Mouse (Mus musculus) neural tube, embryonic 14.5 days (tissue): ENCODE data around the gene Tmeff2. TPM values are rescaled to one million over a fixed set of nuclear protein-coding genes. Genes with fewer than 3 reads are reported as not detected.
A peak's percentile ranks its signal among the peaks of the same experiment; 100 is the strongest.

ENCODE experiments used
- ATAC-seq: fragments of 200-750 bp; cut with Nextera tagmentation; 2 replicates; pipeline ENCODE4 v1.8.0; 2017; ENCODE audit warnings: low read depth, mild to moderate bottlenecking, moderate TSS enrichment, moderate library complexity
- H3K27ac ChIP-seq: fragments of 300-500 bp; sonication (generic); 2 replicates; pipeline ENCODE4 v1.5.1; 2014; ENCODE audit warnings: low read depth, mild to moderate bottlenecking, control low read depth, low read length, moderate library complexity, mixed read lengths
- H3K27me3 ChIP-seq: fragments of 300-500 bp; sonication (generic); 2 replicates; pipeline ENCODE4 v1.6.1; 2014; ENCODE audit warnings: low read length; ENCODE audit not compliant: control insufficient read depth, insufficient read depth
- H3K36me3 ChIP-seq: fragments of 300-500 bp; sonication (generic); 2 replicates; pipeline ENCODE4 v1.6.1; 2014; ENCODE audit warnings: low read length, mixed read lengths; ENCODE audit not compliant: control insufficient read depth, insufficient read depth
- H3K4me1 ChIP-seq: fragments of 300-500 bp; sonication (generic); 2 replicates; pipeline ENCODE4 v1.6.1; 2014; ENCODE audit warnings: low read length; ENCODE audit not compliant: control insufficient read depth, insufficient read depth
- H3K4me2 ChIP-seq: fragments of 300-500 bp; sonication (generic); 2 replicates; pipeline ENCODE4 v1.6.1; 2014; ENCODE audit warnings: mild to moderate bottlenecking, low read depth, low read length, control low read depth
- H3K4me3 ChIP-seq: fragments of 300-500 bp; sonication (generic); 2 replicates; pipeline ENCODE4 v1.5.1; 2014; ENCODE audit warnings: low read depth, low read length, control low read depth, mixed read lengths
- H3K9ac ChIP-seq: fragments of 300-500 bp; sonication (generic); replicated peaks from 2 replicates; pipeline ENCODE4 v1.6.1; 2014; ENCODE audit warnings: low read depth, mild to moderate bottlenecking, control low read depth, low read length, mixed read lengths
- H3K9me3 ChIP-seq: fragments of 300-500 bp; sonication (generic); 2 replicates; pipeline ENCODE4 v1.6.1; 2016; ENCODE audit warnings: low read length; ENCODE audit not compliant: control insufficient read depth
- WGBS: fragments of 180-500 bp; shearing (Covaris S2); extraction: QIAGEN DNeasy Blood & Tissue Kit; methylation state at CpG from one replicate; pipeline ENCODE4 v1.1.7; 2014; 5-methylcytosine and 5-hydroxymethylcytosine counted together
- polyA plus RNA-seq: library from polyadenylated mRNA; unstranded; fragments of >200 nt; fragmentation: Nextera tagmentation; extraction: Ambion mirVana; gene quantifications from 2 replicates; pipeline ENCODE4 v1.2.1, GENCODE M21; 2014

Gene Tmeff2
- polyA plus RNA-seq, 1 experiment from 2014 or later: 95.9 TPM

GRCm38 (mm10) chr1:51040249-51040648 is 139.8 kb downstream of the Tmeff2 start:
- 52% methylated on average over 5 of the region's 5 CpGs for WGBS
- H3K27me3 ChIP-seq: no peaks in the 10 kb centered on the region
- H3K9me3 ChIP-seq: no peaks in the 10 kb centered on the region
- no peaks in the 10 kb centered on the region for H3K4me1 ChIP-seq
- H3K4me3 ChIP-seq: no peak overlapping the region
- no peak overlapping the region for H3K9ac ChIP-seq
- H3K4me2 ChIP-seq: no peak overlapping the region
- H3K36me3 ChIP-seq: no peaks in the 10 kb centered on the region
- no peak for ATAC-seq
- no peak overlapping the region for H3K27ac ChIP-seq

- H3K27ac ChIP-seq: no peak overlapping the region
- 79% methylated on average over 7 of the region's 7 CpGs for WGBS
- no peak for ATAC-seq
Measured at GRCm38 (mm10) chr1:51044810-51045209, 144.4 kb downstream of the Tmeff2 start.

GRCm38 (mm10) chr1:51064549-51064948 is 164.1 kb downstream of the Tmeff2 start:
- Histone ChIP-seq H3K4me1 (no peaks in the 10 kb centered on the region), H3K9ac (no peak overlapping the region), H3K4me2 (no peak overlapping the region), H3K36me3 (no peaks in the 10 kb centered on the region), H3K4me3 (no peak overlapping the region), H3K27ac (no peak overlapping the region), H3K9me3 (no peaks in the 10 kb centered on the region), H3K27me3 (no peaks in the 10 kb centered on the region)
- ATAC-seq: no peak

More at GRCm38 (mm10) chr1:51044810-51045209, 144.4 kb downstream of the Tmeff2 start:
- no peak overlapping the region for H3K9ac ChIP-seq
- H3K4me1 ChIP-seq: no peaks in the 10 kb centered on the region
- no peak overlapping the region for H3K4me2 ChIP-seq
- H3K9me3 ChIP-seq: no peaks in the 10 kb centered on the region
- no peaks in the 10 kb centered on the region for H3K36me3 ChIP-seq
- no peaks in the 10 kb centered on the region for H3K27me3 ChIP-seq
- H3K4me3 ChIP-seq: no peak overlapping the region

GRCm38 (mm10) chr1:51065652-51066051 is 165.2 kb downstream of the Tmeff2 start:
- Histone ChIP-seq H3K27ac (no peak overlapping the region), H3K4me3 (no peak overlapping the region), H3K9me3 (no peaks in the 10 kb centered on the region), H3K9ac (no peak overlapping the region), H3K4me1 (no peaks in the 10 kb centered on the region), H3K27me3 (no peaks in the 10 kb centered on the region), H3K36me3 (no peaks in the 10 kb centered on the region), H3K4me2 (no peak overlapping the region)
- WGBS: 90% methylated on average over 2 of the region's 2 CpGs
- ATAC-seq: no peak

GRCm38 (mm10) chr1:51068814-51069213 is 168.4 kb downstream of the Tmeff2 start:
- no peak for ATAC-seq
- Histone ChIP-seq H3K9me3 (no peaks in the 10 kb centered on the region), H3K9ac (no peak overlapping the region), H3K36me3 (no peaks in the 10 kb centered on the region), H3K4me3 (no peak overlapping the region), H3K27me3 (no peaks in the 10 kb centered on the region), H3K4me2 (no peak overlapping the region), H3K27ac (0 out of 2 replicates have a peak overlapping the region, but pooled peaks have one; percentile 30), H3K4me1 (no peaks in the 10 kb centered on the region)
- WGBS: 90% methylated on average over 3 of the region's 3 CpGs

GRCm38 (mm10) chr1:51069288-51069687 is 168.8 kb downstream of the Tmeff2 start:
- Histone ChIP-seq H3K4me2 (no peak overlapping the region), H3K9me3 (no peaks in the 10 kb centered on the region), H3K4me3 (no peak overlapping the region), H3K36me3 (no peaks in the 10 kb centered on the region), H3K27me3 (no peaks in the 10 kb centered on the region), H3K27ac (no peak overlapping the region), H3K9ac (no peak overlapping the region), H3K4me1 (no peaks in the 10 kb centered on the region)
- ATAC-seq: peak; percentile 78; the same call in 1 of the 2 replicates
- WGBS: 77% methylated on average over 2 of the region's 2 CpGs

- Histone ChIP-seq H3K27me3 (no peaks in the 10 kb centered on the region), H3K9me3 (no peaks in the 10 kb centered on the region), H3K4me1 (peaks cover 4% of the 10 kb centered on the region; the same call in 1 of the 2 replicates), H3K4me2 (no peak overlapping the region), H3K27ac (no peak overlapping the region), H3K4me3 (no peak overlapping the region), H3K9ac (no peak overlapping the region), H3K36me3 (no peaks in the 10 kb centered on the region)
- ATAC-seq: no peak
- WGBS: 75% methylated on average over 3 of the region's 3 CpGs
Measured at GRCm38 (mm10) chr1:51074076-51074475, 173.6 kb downstream of the Tmeff2 start.

GRCm38 (mm10) chr1:51075785-51076771 is 175.6 kb downstream of the Tmeff2 start:
- 31% methylated on average over 15 of the region's 15 CpGs for WGBS
- Histone ChIP-seq H3K4me3 (no peak overlapping the region), H3K9me3 (no peaks in the 10 kb centered on the region), H3K27me3 (no peaks in the 10 kb centered on the region), H3K9ac (no peak overlapping the region), H3K4me1 (peaks cover 4% of the 10 kb centered on the region; the same call in 1 of the 2 replicates), H3K27ac (peak overlapping the region; percentile 6; the same call in 1 of the 2 replicates), H3K4me2 (no peak overlapping the region), H3K36me3 (no peaks in the 10 kb centered on the region)
- peak; percentile 74; the same call in 1 of the 2 replicates for ATAC-seq

GRCm38 (mm10) chr1:51088921-51089320 is 188.5 kb downstream of the Tmeff2 start:
- Histone ChIP-seq H3K27ac (no peak overlapping the region), H3K9ac (no peak overlapping the region), H3K36me3 (no peaks in the 10 kb centered on the region), H3K4me2 (no peak overlapping the region), H3K4me3 (no peak overlapping the region), H3K4me1 (peaks cover 3% of the 10 kb centered on the region; the same call in 1 of the 2 replicates), H3K27me3 (no peaks in the 10 kb centered on the region), H3K9me3 (no peaks in the 10 kb centered on the region)
- no peak for ATAC-seq
- 83% methylated on average over 2 of the region's 2 CpGs for WGBS
